Mouse (Mus musculus): ENCODE data around the gene Hipk2. TPM values are rescaled to one million over a fixed set of nuclear protein-coding genes. Genes with fewer than 3 reads are reported as not detected.

Gene Hipk2
- polyA plus RNA-seq, 1 experiment from 2014 or later, result 16.0 TPM

DNA sequence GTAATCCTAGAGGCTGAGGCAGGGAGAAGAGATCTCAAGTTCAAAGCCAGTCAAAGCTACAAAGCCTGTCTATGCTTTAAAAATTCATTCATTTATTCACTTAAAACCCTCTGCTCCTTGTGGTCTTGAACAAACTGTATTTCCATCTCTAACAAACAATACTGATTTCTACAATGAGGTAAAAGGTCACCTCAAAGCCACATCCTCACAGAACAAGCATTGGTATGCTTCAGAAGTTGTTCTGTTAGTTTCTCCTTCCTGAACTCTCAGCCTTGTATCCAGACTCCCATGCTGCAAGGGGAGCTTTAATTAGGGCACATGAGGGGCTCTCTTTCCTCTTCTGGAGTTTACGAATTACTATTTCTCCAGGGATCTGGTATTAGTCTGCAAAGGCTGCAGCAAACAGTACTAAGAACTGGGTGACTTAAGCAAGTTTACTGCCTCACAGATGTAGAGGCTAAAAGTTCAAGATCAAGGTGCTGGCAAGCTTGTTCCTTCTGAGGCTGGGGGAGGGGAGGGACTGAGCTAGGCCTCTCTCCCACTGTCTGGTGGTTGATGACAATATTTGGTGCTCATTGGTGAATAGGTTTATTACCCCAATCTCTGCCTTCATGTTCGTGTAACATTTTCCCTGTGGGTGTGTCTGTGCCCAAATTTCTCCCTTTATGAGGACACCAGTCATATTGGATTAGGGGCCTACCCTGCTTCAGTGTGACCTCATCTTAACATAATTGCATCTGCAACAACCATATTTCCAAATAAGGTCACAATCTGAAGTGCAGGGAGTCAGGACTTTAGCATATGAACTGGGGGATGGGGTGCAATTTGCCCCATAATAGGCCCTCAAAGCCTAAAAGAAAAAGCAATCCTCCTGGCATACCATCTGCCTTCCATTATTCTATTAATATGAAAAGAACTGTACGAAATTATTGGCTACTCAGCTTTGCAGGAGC is 27.7 kb downstream of the Hipk2 start:
- H3K27ac ChIP-seq (ENCODE audit: low read depth, low read length), result no peak overlapping the region
- no peak overlapping the region for H3K9ac ChIP-seq (ENCODE audit: low read length)
- H3K9me3 ChIP-seq (replicated peaks; ENCODE audit: control insufficient read depth, low read length), result no peaks in the 10 kb centered on the region
- no peak overlapping the region for H3K4me3 ChIP-seq (ENCODE audit: low read depth, low read length)
- H3K4me2 ChIP-seq (ENCODE audit: low read length), result no peak overlapping the region
- H3K36me3 ChIP-seq (ENCODE audit: control insufficient read depth, insufficient read depth, low read length), result no peaks in the 10 kb centered on the region
- ATAC-seq (no peak), DNase-seq (ENCODE audit: low spot score) (no peak)
- WGBS, result 57% methylated on average over 3 of the region's 3 CpGs
- peaks cover 38% of the 10 kb centered on the region for H3K4me1 ChIP-seq (ENCODE audit: control insufficient read depth, insufficient read depth, low read length)
- H3K27me3 ChIP-seq (replicated peaks; ENCODE audit: control insufficient read depth, insufficient read depth, low read length), result no peaks in the 10 kb centered on the region

DNA sequence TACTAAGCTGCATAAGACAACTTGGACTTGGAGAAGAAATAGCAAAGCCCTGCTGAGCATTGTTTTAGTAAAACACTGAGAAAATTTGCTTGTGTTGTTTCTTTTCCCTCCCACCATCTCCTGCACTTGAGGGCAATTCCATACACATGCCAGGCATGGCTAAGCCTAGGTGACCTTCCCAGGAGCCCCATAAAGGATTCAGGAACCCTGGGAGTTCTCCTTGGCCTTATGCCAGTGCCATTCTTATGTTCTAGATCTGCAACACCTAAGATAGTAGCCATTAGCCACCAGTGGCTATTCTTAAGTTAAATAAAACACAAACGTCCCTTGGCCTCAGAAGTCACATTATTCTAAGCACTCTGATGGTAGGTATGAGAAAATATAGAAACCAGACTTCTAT is 28.5 kb downstream of the Hipk2 start:
- Histone ChIP-seq H3K9me3 (replicated peaks; ENCODE audit: control insufficient read depth, low read length) (no peaks in the 10 kb centered on the region), H3K4me1 (ENCODE audit: control insufficient read depth, insufficient read depth, low read length) (peaks cover 38% of the 10 kb centered on the region), H3K4me3 (ENCODE audit: low read depth, low read length) (no peak overlapping the region), H3K4me2 (ENCODE audit: low read length) (no peak overlapping the region), H3K36me3 (ENCODE audit: control insufficient read depth, insufficient read depth, low read length) (no peaks in the 10 kb centered on the region), H3K27me3 (replicated peaks; ENCODE audit: control insufficient read depth, insufficient read depth, low read length) (no peaks in the 10 kb centered on the region), H3K27ac (ENCODE audit: low read depth, low read length) (no peak overlapping the region), H3K9ac (ENCODE audit: low read length) (no peak overlapping the region)
- DNase-seq (ENCODE audit: low spot score) (no peak), ATAC-seq (no peak)
- 65% methylated on average over 1 of the region's 1 CpGs for WGBS

DNA sequence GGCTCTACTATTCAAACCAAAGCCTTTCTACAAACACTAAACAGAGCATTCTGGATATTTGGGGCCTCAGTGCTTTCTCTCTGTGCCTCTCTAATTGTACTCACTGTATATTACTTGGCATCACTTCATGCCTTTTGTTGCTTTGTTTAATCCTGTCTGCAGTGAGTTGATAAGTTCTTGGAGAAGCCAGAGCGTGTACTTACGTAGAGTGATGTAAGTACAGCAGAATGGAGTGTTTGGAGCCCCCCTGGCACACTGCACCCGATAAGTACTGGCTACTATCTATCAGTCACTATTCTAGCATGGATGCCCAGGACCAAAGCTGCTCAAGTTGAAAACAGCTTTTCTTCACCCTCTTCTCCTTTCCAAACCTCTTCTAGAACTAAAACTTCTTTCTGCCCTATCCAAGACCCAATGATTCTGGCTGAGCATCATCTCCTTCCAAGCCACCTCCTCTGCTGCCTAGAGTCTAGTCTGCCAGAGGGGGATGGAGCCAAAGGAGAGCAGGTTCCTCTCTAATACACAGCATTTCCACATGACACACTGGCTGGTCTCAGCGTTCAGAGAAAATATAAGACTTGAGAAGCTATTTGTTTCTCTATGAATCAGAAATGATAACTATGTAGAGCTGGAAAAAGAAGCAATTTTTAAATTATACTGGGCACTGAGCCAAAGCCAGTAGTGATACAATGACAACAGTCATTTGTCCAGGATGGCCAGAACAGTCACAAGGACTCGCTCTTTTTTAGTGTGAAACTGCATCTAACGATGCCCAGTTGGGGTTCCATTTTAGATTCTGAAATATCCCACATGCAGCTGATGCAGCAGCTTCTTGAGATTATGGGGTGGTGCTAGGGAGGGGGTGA is 29.4 kb downstream of the Hipk2 start:
- no peaks in the 10 kb centered on the region for H3K9me3 ChIP-seq (replicated peaks; ENCODE audit: control insufficient read depth, low read length)
- no peaks in the 10 kb centered on the region for H3K36me3 ChIP-seq (ENCODE audit: control insufficient read depth, insufficient read depth, low read length)
- ATAC-seq (no peak), DNase-seq (ENCODE audit: low spot score) (no peak)
- WGBS, result 40% methylated on average over 6 of the region's 6 CpGs
- H3K4me2 ChIP-seq (ENCODE audit: low read length), result no peak overlapping the region
- H3K4me3 ChIP-seq (ENCODE audit: low read depth, low read length), result no peak overlapping the region
- peaks cover 38% of the 10 kb centered on the region for H3K4me1 ChIP-seq (ENCODE audit: control insufficient read depth, insufficient read depth, low read length)
- no peak overlapping the region for H3K9ac ChIP-seq (ENCODE audit: low read length)
- H3K27ac ChIP-seq (ENCODE audit: low read depth, low read length), result no peak overlapping the region; the same call in 1 of the 2 replicates
- H3K27me3 ChIP-seq (replicated peaks; ENCODE audit: control insufficient read depth, insufficient read depth, low read length), result no peaks in the 10 kb centered on the region

DNA sequence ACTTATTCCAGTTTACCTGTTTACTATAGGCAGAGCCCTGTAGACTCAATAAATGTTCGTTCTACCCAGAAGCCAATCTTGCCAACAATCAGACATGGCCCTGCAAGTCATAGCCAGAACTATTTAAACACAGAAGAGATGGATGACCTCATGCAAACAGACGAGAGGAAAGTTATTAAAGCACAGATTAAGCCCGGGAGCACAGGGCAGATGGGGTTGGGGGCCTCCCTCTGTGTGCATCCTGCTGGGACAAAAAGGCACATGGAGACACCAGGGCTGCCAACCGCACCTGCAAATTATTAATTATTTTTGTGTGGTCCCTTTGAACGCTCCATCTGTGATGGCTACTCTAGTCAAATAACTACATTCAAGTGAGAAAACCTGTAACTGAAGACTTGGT is 30.1 kb downstream of the Hipk2 start:
- H3K4me1 ChIP-seq (ENCODE audit: control insufficient read depth, insufficient read depth, low read length), result peaks cover 38% of the 10 kb centered on the region

DNA sequence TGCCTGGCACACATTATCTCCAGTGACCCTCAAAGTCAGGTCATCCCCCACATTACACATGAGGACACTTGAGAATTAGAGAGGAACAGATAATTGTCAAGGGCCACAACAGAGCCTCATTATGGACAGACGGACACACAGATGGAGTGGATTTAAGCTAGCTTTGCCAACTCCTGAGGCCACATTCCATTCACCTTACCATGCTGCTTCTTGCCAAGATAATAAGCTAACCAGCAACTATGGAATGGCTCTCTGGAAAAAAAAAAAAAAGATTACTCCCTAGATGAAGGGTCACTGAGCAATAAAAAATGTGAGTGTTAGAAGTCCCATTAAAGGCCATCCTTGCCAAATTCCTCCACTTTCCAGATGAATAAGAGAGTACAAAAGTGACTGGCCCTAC is 30.8 kb downstream of the Hipk2 start:
- H3K9me3 ChIP-seq (replicated peaks; ENCODE audit: control insufficient read depth, low read length), result no peaks in the 10 kb centered on the region
- no peaks in the 10 kb centered on the region for H3K36me3 ChIP-seq (ENCODE audit: control insufficient read depth, insufficient read depth, low read length)
- H3K4me1 ChIP-seq (ENCODE audit: control insufficient read depth, insufficient read depth, low read length), result peaks cover 38% of the 10 kb centered on the region
- no peak overlapping the region for H3K4me2 ChIP-seq (ENCODE audit: low read length)
- no peaks in the 10 kb centered on the region for H3K27me3 ChIP-seq (replicated peaks; ENCODE audit: control insufficient read depth, insufficient read depth, low read length)
- no peak overlapping the region for H3K4me3 ChIP-seq (ENCODE audit: low read depth, low read length)
- 67% methylated on average over 1 of the region's 1 CpGs for WGBS
- DNase-seq (ENCODE audit: low spot score), result no peak
- no peak overlapping the region for H3K27ac ChIP-seq (ENCODE audit: low read depth, low read length)
- H3K9ac ChIP-seq (ENCODE audit: low read length), result no peak overlapping the region
- no peak for ATAC-seq

More for the DNA sequence above, 30.1 kb downstream of the Hipk2 start:
- ATAC-seq (0 out of 2 replicates have a peak, but pooled peaks have one; percentile 29), DNase-seq (ENCODE audit: low spot score) (peak; percentile 27)
- H3K9me3 ChIP-seq (replicated peaks; ENCODE audit: control insufficient read depth, low read length), result no peaks in the 10 kb centered on the region
- no peaks in the 10 kb centered on the region for H3K36me3 ChIP-seq (ENCODE audit: control insufficient read depth, insufficient read depth, low read length)
- 52% methylated on average over 5 of the region's 5 CpGs for WGBS
- no peaks in the 10 kb centered on the region for H3K27me3 ChIP-seq (replicated peaks; ENCODE audit: control insufficient read depth, insufficient read depth, low read length)
- no peak overlapping the region for H3K27ac ChIP-seq (ENCODE audit: low read depth, low read length)
- no peak overlapping the region for H3K4me2 ChIP-seq (ENCODE audit: low read length)
- no peak overlapping the region for H3K9ac ChIP-seq (ENCODE audit: low read length)
- no peak overlapping the region for H3K4me3 ChIP-seq (ENCODE audit: low read depth, low read length)

DNA sequence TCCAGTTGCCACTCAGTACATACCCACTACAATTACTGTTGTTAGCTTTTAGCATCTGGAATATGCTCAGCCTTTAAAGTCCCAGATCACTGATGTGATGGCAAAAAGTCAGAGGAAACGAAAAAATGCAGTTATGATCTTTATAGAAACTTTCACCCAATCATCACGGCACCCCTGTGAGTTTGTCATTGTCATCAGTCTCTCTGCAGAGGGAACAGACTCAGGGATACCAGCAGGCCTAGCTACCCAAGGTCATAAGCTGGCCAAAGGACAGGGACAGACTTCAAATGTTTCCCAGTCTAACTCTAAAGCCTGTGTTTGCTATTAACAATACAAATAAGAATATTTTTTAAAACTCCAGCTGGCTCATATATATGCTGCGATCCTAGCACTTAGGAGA is 34.4 kb downstream of the Hipk2 start:
- H3K9me3 ChIP-seq (replicated peaks; ENCODE audit: control insufficient read depth, low read length), result no peaks in the 10 kb centered on the region
- H3K4me2 ChIP-seq (ENCODE audit: low read length), result no peak overlapping the region
- no peak overlapping the region for H3K4me3 ChIP-seq (ENCODE audit: low read depth, low read length)
- ATAC-seq, result no peak
- H3K36me3 ChIP-seq (ENCODE audit: control insufficient read depth, insufficient read depth, low read length), result no peaks in the 10 kb centered on the region
- no peak overlapping the region for H3K27ac ChIP-seq (ENCODE audit: low read depth, low read length)
- DNase-seq (ENCODE audit: low spot score), result no peak
- no peak overlapping the region for H3K9ac ChIP-seq (ENCODE audit: low read length)
- H3K4me1 ChIP-seq (ENCODE audit: control insufficient read depth, insufficient read depth, low read length), result peaks cover 9% of the 10 kb centered on the region
- no peaks in the 10 kb centered on the region for H3K27me3 ChIP-seq (replicated peaks; ENCODE audit: control insufficient read depth, insufficient read depth, low read length)
- 93% methylated on average over 3 of the region's 3 CpGs for WGBS

DNA sequence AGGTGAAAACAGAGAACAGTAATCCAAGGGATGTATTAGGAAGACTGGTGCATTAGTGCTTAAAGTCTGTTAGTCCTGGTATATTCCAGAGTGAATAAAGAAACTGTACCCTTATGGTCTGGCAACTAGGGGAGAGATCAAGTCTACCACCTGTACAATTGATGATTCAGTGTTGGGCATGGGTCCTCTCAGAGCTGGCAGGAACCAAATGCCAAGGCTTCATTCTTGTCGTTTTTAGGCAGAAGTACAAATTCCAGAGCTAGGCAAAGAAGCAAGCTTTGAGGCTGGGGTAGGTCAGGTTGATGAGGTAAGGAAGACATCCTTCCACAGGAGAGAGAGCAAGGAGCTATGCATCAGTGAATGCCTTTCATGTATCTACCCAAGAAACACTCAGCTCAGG is 35.2 kb downstream of the Hipk2 start:
- WGBS, result 75% methylated on average over 1 of the region's 1 CpGs
- no peak overlapping the region for H3K9ac ChIP-seq (ENCODE audit: low read length)
- H3K36me3 ChIP-seq (ENCODE audit: control insufficient read depth, insufficient read depth, low read length), result no peaks in the 10 kb centered on the region
- H3K27me3 ChIP-seq (replicated peaks; ENCODE audit: control insufficient read depth, insufficient read depth, low read length), result no peaks in the 10 kb centered on the region
- no peak overlapping the region for H3K4me3 ChIP-seq (ENCODE audit: low read depth, low read length)
- ATAC-seq (no peak), DNase-seq (ENCODE audit: low spot score) (no peak)
- H3K9me3 ChIP-seq (replicated peaks; ENCODE audit: control insufficient read depth, low read length), result no peaks in the 10 kb centered on the region
- H3K27ac ChIP-seq (ENCODE audit: low read depth, low read length), result no peak overlapping the region
- no peak overlapping the region for H3K4me2 ChIP-seq (ENCODE audit: low read length)
- peaks cover under 1% of the 10 kb centered on the region; the same call in 1 of the 2 replicates for H3K4me1 ChIP-seq (ENCODE audit: control insufficient read depth, insufficient read depth, low read length)

DNA sequence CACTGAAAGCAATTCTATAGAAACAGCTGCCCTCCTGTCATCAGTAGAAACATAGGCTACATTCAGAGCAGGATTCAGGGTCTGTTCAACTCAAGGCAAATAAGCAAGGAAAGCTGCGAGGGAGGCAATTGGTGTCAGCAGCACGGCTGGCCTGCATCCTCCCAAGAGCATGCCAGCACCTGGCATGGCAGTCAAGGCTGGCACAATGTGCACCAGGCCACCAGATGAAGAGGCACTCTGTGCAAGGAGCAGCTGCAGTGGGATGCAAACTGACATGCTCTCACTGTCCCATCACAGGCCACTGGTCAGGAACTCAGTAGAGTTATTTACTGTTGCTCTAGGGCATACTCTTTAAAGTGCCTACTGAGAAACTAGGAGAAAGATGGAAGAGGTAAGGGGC is 35.6 kb downstream of the Hipk2 start:
- WGBS, result 72% methylated on average over 2 of the region's 2 CpGs
- DNase-seq (ENCODE audit: low spot score) (peak; percentile 20), ATAC-seq (no peak)
- H3K9me3 ChIP-seq (replicated peaks; ENCODE audit: control insufficient read depth, low read length), result no peaks in the 10 kb centered on the region
- H3K4me2 ChIP-seq (ENCODE audit: low read length), result no peak overlapping the region
- H3K27me3 ChIP-seq (replicated peaks; ENCODE audit: control insufficient read depth, insufficient read depth, low read length), result no peaks in the 10 kb centered on the region
- H3K4me1 ChIP-seq (ENCODE audit: control insufficient read depth, insufficient read depth, low read length), result no peaks in the 10 kb centered on the region; the same call in 1 of the 2 replicates
- no peak overlapping the region for H3K4me3 ChIP-seq (ENCODE audit: low read depth, low read length)
- H3K9ac ChIP-seq (ENCODE audit: low read length), result no peak overlapping the region
- H3K36me3 ChIP-seq (ENCODE audit: control insufficient read depth, insufficient read depth, low read length), result no peaks in the 10 kb centered on the region
- H3K27ac ChIP-seq (ENCODE audit: low read depth, low read length), result no peak overlapping the region

Data from forebrain, embryonic 14.5 days (tissue).